Mouse (Mus musculus): ENCODE results near the gene Tmcc2. TPM values are rescaled to one million over a fixed set of nuclear protein-coding genes. Genes with fewer than 3 reads are reported as not detected.

The Tmcc2 gene
- polyA plus RNA-seq, 1 experiment from 2014 or later = 37.2 TPM

GRCm38 (mm10) chr1:132377811-132378210 lies 13.3 kb downstream of the Tmcc2 start:
- DNase-seq (ENCODE audit: low spot score) (no peak), ATAC-seq (no peak)
- Histone ChIP-seq H3K4me3 (ENCODE audit: low read depth, low read length) (no peak overlapping the region), H3K27me3 (replicated peaks; ENCODE audit: insufficient read depth, low read length) (no peaks in the 10 kb centered on the region), H3K36me3 (ENCODE audit: insufficient read depth, low read length) (0 out of 2 replicates have a peak, but pooled peaks cover 6% of the 10 kb centered on the region), H3K4me2 (replicated peaks; ENCODE audit: low read depth, low read length) (no peak overlapping the region), H3K9ac (replicated peaks; ENCODE audit: low read depth) (no peak overlapping the region), H3K4me1 (ENCODE audit: insufficient read depth, low read depth, low read length) (peaks cover 41% of the 10 kb centered on the region), H3K9me3 (ENCODE audit: low read length) (no peaks in the 10 kb centered on the region), H3K27ac (ENCODE audit: low read length) (no peak overlapping the region)
- 79% methylated on average over 3 of the region's 3 CpGs for WGBS
- TF ChIP-seq EP300 (IDR thresholded peaks at IDR 0.05) = no peak
- TF ChIP-seq CTCF (IDR thresholded peaks at IDR 0.05) = no peak

GRCm38 (mm10) chr1:132377055-132377365 lies 14.1 kb downstream of the Tmcc2 start:
- Histone ChIP-seq H3K4me2 (replicated peaks; ENCODE audit: low read depth, low read length) (no peak overlapping the region), H3K4me3 (ENCODE audit: low read depth, low read length) (no peak overlapping the region), H3K4me1 (ENCODE audit: insufficient read depth, low read depth, low read length) (peaks cover 46% of the 10 kb centered on the region), H3K9ac (replicated peaks; ENCODE audit: low read depth) (no peak overlapping the region), H3K27me3 (replicated peaks; ENCODE audit: insufficient read depth, low read length) (no peaks in the 10 kb centered on the region), H3K27ac (ENCODE audit: low read length) (0 out of 2 replicates have a peak overlapping the region, but pooled peaks have one; percentile 4), H3K36me3 (ENCODE audit: insufficient read depth, low read length) (0 out of 2 replicates have a peak, but pooled peaks cover 6% of the 10 kb centered on the region), H3K9me3 (ENCODE audit: low read length) (no peaks in the 10 kb centered on the region)
- ATAC-seq = peak; percentile 46
- peak; percentile 65 for DNase-seq (ENCODE audit: low spot score)
- WGBS = 38% methylated on average over 7 of the region's 7 CpGs
- peak; percentile 45; the same call in 1 of the 2 replicates for TF ChIP-seq EP300 (IDR thresholded peaks at IDR 0.05)
- TF ChIP-seq CTCF (IDR thresholded peaks at IDR 0.05) = no peak

- no peaks in the 10 kb centered on the region for H3K9me3 ChIP-seq (ENCODE audit: low read length)
- H3K27me3 ChIP-seq (replicated peaks; ENCODE audit: insufficient read depth, low read length) = no peaks in the 10 kb centered on the region
- H3K9ac ChIP-seq (replicated peaks; ENCODE audit: low read depth) = no peak overlapping the region
- TF ChIP-seq EP300 (IDR thresholded peaks at IDR 0.05) = no peak
- no peak for TF ChIP-seq CTCF (IDR thresholded peaks at IDR 0.05)
- ATAC-seq = peak; percentile 17; the same call in 1 of the 2 replicates
- peak; percentile 41 for DNase-seq (ENCODE audit: low spot score)
- peaks cover 52% of the 10 kb centered on the region for H3K4me1 ChIP-seq (ENCODE audit: insufficient read depth, low read depth, low read length)
- H3K4me3 ChIP-seq (ENCODE audit: low read depth, low read length) = no peak overlapping the region
- no peak overlapping the region for H3K4me2 ChIP-seq (replicated peaks; ENCODE audit: low read depth, low read length)
- H3K36me3 ChIP-seq (ENCODE audit: insufficient read depth, low read length) = 0 out of 2 replicates have a peak, but pooled peaks cover 5% of the 10 kb centered on the region
- 0 out of 2 replicates have a peak overlapping the region, but pooled peaks have one; percentile 4 for H3K27ac ChIP-seq (ENCODE audit: low read length)
- WGBS = 55% methylated on average over 8 of the region's 8 CpGs
These were observed 14.6 kb downstream of the Tmcc2 start for GRCm38 (mm10) chr1:132376211-132377054.

GRCm38 (mm10) chr1:132375256-132375655 lies 15.8 kb downstream of the Tmcc2 start:
- no peak for ATAC-seq
- H3K27ac ChIP-seq (ENCODE audit: low read length) = peak overlapping the region; percentile 75
- no peaks in the 10 kb centered on the region for H3K36me3 ChIP-seq (ENCODE audit: insufficient read depth, low read length)
- no peaks in the 10 kb centered on the region for H3K27me3 ChIP-seq (replicated peaks; ENCODE audit: insufficient read depth, low read length)
- no peaks in the 10 kb centered on the region for H3K9me3 ChIP-seq (ENCODE audit: low read length)
- TF ChIP-seq CTCF (IDR thresholded peaks at IDR 0.05) = no peak
- no peak for TF ChIP-seq EP300 (IDR thresholded peaks at IDR 0.05)
- 27% methylated on average over 4 of the region's 4 CpGs for WGBS
- H3K4me3 ChIP-seq (ENCODE audit: low read depth, low read length) = no peak overlapping the region
- no peak overlapping the region for H3K9ac ChIP-seq (replicated peaks; ENCODE audit: low read depth)
- H3K4me1 ChIP-seq (ENCODE audit: insufficient read depth, low read depth, low read length) = peaks cover 61% of the 10 kb centered on the region
- H3K4me2 ChIP-seq (replicated peaks; ENCODE audit: low read depth, low read length) = no peak overlapping the region
- no peak for DNase-seq (ENCODE audit: low spot score)

GRCm38 (mm10) chr1:132374873-132375244 lies 16.2 kb downstream of the Tmcc2 start:
- H3K4me2 ChIP-seq (replicated peaks; ENCODE audit: low read depth, low read length) = no peak overlapping the region
- ATAC-seq = no peak
- peaks cover 61% of the 10 kb centered on the region for H3K4me1 ChIP-seq (ENCODE audit: insufficient read depth, low read depth, low read length)

GRCm38 (mm10) chr1:132374140-132374872 lies 16.8 kb downstream of the Tmcc2 start:
- Histone ChIP-seq H3K36me3 (ENCODE audit: insufficient read depth, low read length) (no peaks in the 10 kb centered on the region), H3K27ac (ENCODE audit: low read length) (peak overlapping the region; percentile 75), H3K9ac (replicated peaks; ENCODE audit: low read depth) (no peak overlapping the region), H3K4me1 (ENCODE audit: insufficient read depth, low read depth, low read length) (peaks cover 61% of the 10 kb centered on the region), H3K4me2 (replicated peaks; ENCODE audit: low read depth, low read length) (no peak overlapping the region), H3K4me3 (ENCODE audit: low read depth, low read length) (no peak overlapping the region), H3K27me3 (replicated peaks; ENCODE audit: insufficient read depth, low read length) (no peaks in the 10 kb centered on the region), H3K9me3 (ENCODE audit: low read length) (no peaks in the 10 kb centered on the region)
- TF ChIP-seq CTCF (IDR thresholded peaks at IDR 0.05) = no peak
- TF ChIP-seq EP300 (IDR thresholded peaks at IDR 0.05) = peak; percentile 94
- DNase-seq (ENCODE audit: low spot score) (peak; percentile 76), ATAC-seq (peak; percentile 53)
- WGBS = 34% methylated on average over 5 of the region's 5 CpGs

More at GRCm38 (mm10) chr1:132374873-132375244, 16.2 kb downstream of the Tmcc2 start:
- Histone ChIP-seq H3K36me3 (ENCODE audit: insufficient read depth, low read length) (no peaks in the 10 kb centered on the region), H3K4me3 (ENCODE audit: low read depth, low read length) (no peak overlapping the region), H3K27ac (ENCODE audit: low read length) (peak overlapping the region; percentile 75), H3K9ac (replicated peaks; ENCODE audit: low read depth) (no peak overlapping the region), H3K27me3 (replicated peaks; ENCODE audit: insufficient read depth, low read length) (no peaks in the 10 kb centered on the region), H3K9me3 (ENCODE audit: low read length) (no peaks in the 10 kb centered on the region)
- whole genome bisulfite sequencing = 54% methylated on average over 3 of the region's 3 CpGs
- no peak for DNase-seq (ENCODE audit: low spot score)
- no peak for TF ChIP-seq EP300 (IDR thresholded peaks at IDR 0.05)
- no peak for TF ChIP-seq CTCF (IDR thresholded peaks at IDR 0.05)

Data from lung, postnatal 0 days (tissue).